Mouse (Mus musculus) G1E (cell line): ENCODE data around the gene Plin3.
"Not testable (repeated sequence)": the region's sequence is repeated elsewhere in the genome, so short reads cannot be mapped to it uniquely, and the experiment has no call there.

ENCODE experiments used
- CTCF ChIP-seq: IDR thresholded peaks from 2 replicates; pipeline ENCODE4 v1.5.1; 2012; ENCODE audit warnings: low read depth, low read length, inconsistent platforms, mixed read lengths
- GATA1 ChIP-seq: IDR thresholded peaks from 2 replicates; pipeline ENCODE4 v1.6.1; 2012; ENCODE audit warnings: borderline replicate concordance, low read length, inconsistent platforms, mixed read lengths
- TAL1 ChIP-seq: conservative IDR thresholded peaks from 2 replicates; pipeline ENCODE4 v1.6.1; 2012; ENCODE audit warnings: low read depth, low read length, inconsistent platforms, mixed read lengths

GRCm38 (mm10) chr17:56258812-56259211 is 33.9 kb downstream of the Plin3 start:
- TF ChIP-seq CTCF, TAL1, GATA1: not testable (repeated sequence)
